Mouse (Mus musculus) intestine, postnatal 0 days (tissue): ENCODE measurements at regions not wholly inside any gene's neighbourhood (a gene's known extent, or its start where the extent isn't known, plus 50 kb on each side); places are given as distances from the start of the nearest gene placed in this dataset.

Experiments used
- ATAC-seq: fragments of 200-750 bp; cut with Nextera tagmentation; 2 replicates; pipeline ENCODE4 v1.8.0; 2017; ENCODE audit warnings: mild to moderate bottlenecking, moderate TSS enrichment, moderate library complexity
- H3K27ac ChIP-seq: fragments of 300-500 bp; sonication (generic); 2 replicates; pipeline ENCODE4 v1.5.1; 2014; ENCODE audit warnings: mild to moderate bottlenecking, low read depth, low read length, moderate library complexity
- H3K27me3 ChIP-seq: fragments of 300-500 bp; sonication (generic); replicated peaks from 2 replicates; pipeline ENCODE4 v1.6.1; 2014; ENCODE audit warnings: low read length, mixed read lengths; ENCODE audit not compliant: control insufficient read depth, insufficient read depth
- H3K36me3 ChIP-seq: fragments of 300-500 bp; sonication (generic); 2 replicates; pipeline ENCODE4 v1.6.1; 2014; ENCODE audit warnings: mild to moderate bottlenecking, moderate library complexity; ENCODE audit not compliant: control insufficient read depth, insufficient read depth
- H3K4me1 ChIP-seq: fragments of 300-500 bp; sonication (generic); replicated peaks from 2 replicates; pipeline ENCODE4 v1.6.1; 2014; ENCODE audit warnings: antibody characterized with exemption, low read length, mixed read lengths; ENCODE audit not compliant: control insufficient read depth, insufficient read depth
- H3K4me2 ChIP-seq: fragments of 300-500 bp; sonication (generic); replicated peaks from 2 replicates; pipeline ENCODE4 v1.6.1; 2014; ENCODE audit warnings: low read depth, mild to moderate bottlenecking, moderate library complexity
- H3K4me3 ChIP-seq: fragments of 300-500 bp; sonication (generic); 2 replicates; pipeline ENCODE4 v1.5.1; 2014; ENCODE audit warnings: low read depth, low read length
- H3K9ac ChIP-seq: fragments of 300-500 bp; sonication (generic); 2 replicates; pipeline ENCODE4 v1.6.1; 2014; ENCODE audit warnings: mild to moderate bottlenecking, low read depth, low read length
- H3K9me3 ChIP-seq: fragments of 300-500 bp; sonication (generic); 2 replicates; pipeline ENCODE4 v1.6.1; 2016; ENCODE audit warnings: mixed run types; ENCODE audit not compliant: control insufficient read depth
- CTCF ChIP-seq: sonication (generic); IDR thresholded peaks from 2 replicates; pipeline ENCODE4 v1.5.1; 2016; ENCODE audit warnings: low read depth, mild to moderate bottlenecking, control low read depth, antibody characterized with exemption, moderate library complexity
- WGBS: fragments of 180-500 bp; shearing (Covaris S2); extraction: QIAGEN DNeasy Blood & Tissue Kit; methylation state at CpG from one replicate; pipeline ENCODE4 v1.1.7; 2014; 5-methylcytosine and 5-hydroxymethylcytosine counted together

- H3K36me3 ChIP-seq: no peaks in the 10 kb centered on the region
- no peaks in the 10 kb centered on the region for H3K27me3 ChIP-seq
- H3K4me1 ChIP-seq: no peaks in the 10 kb centered on the region
- no peak overlapping the region for H3K27ac ChIP-seq
- H3K9me3 ChIP-seq: no peaks in the 10 kb centered on the region
- no peak for TF ChIP-seq CTCF
- H3K4me3 ChIP-seq: no peak overlapping the region
- ATAC-seq: no peak
- WGBS: 89% methylated on average over 10 of the region's 10 CpGs
- no peak overlapping the region for H3K4me2 ChIP-seq
- no peak overlapping the region for H3K9ac ChIP-seq
These were observed 85.4 kb upstream of the Arid2 start for GRCm38 (mm10) chr15:96201701-96202460.

GRCm38 (mm10) chr15:96204187-96204586 lies 83.1 kb upstream of the Arid2 start:
- H3K4me3 ChIP-seq: no peak overlapping the region
- no peaks in the 10 kb centered on the region for H3K27me3 ChIP-seq
- no peak overlapping the region for H3K9ac ChIP-seq
- no peak overlapping the region for H3K27ac ChIP-seq
- no peaks in the 10 kb centered on the region for H3K36me3 ChIP-seq
- WGBS: 93% methylated on average over 5 of the region's 5 CpGs
- no peak for ATAC-seq
- no peaks in the 10 kb centered on the region for H3K9me3 ChIP-seq
- TF ChIP-seq CTCF: no peak
- H3K4me1 ChIP-seq: no peaks in the 10 kb centered on the region
- H3K4me2 ChIP-seq: no peak overlapping the region

- H3K36me3 ChIP-seq: no peaks in the 10 kb centered on the region
- H3K27me3 ChIP-seq: no peaks in the 10 kb centered on the region
- no peak for ATAC-seq
- no peak for TF ChIP-seq CTCF
- H3K4me2 ChIP-seq: no peak overlapping the region
- WGBS: 77% methylated on average over 5 of the region's 5 CpGs
- no peak overlapping the region for H3K27ac ChIP-seq
- no peaks in the 10 kb centered on the region for H3K4me1 ChIP-seq
- no peaks in the 10 kb centered on the region for H3K9me3 ChIP-seq
- no peak overlapping the region for H3K4me3 ChIP-seq
- no peak overlapping the region for H3K9ac ChIP-seq
These were observed 82.7 kb upstream of the Arid2 start for GRCm38 (mm10) chr15:96204623-96205022.

- H3K27me3 ChIP-seq: no peaks in the 10 kb centered on the region
These were observed 76.5 kb upstream of the Arid2 start for GRCm38 (mm10) chr15:96210721-96211400.

GRCm38 (mm10) chr15:96213541-96214312 lies 73.6 kb upstream of the Arid2 start:
- Histone ChIP-seq H3K36me3 (no peaks in the 10 kb centered on the region), H3K4me1 (no peaks in the 10 kb centered on the region), H3K9ac (no peak overlapping the region), H3K4me2 (no peak overlapping the region), H3K27me3 (no peaks in the 10 kb centered on the region), H3K9me3 (no peaks in the 10 kb centered on the region), H3K27ac (no peak overlapping the region), H3K4me3 (no peak overlapping the region)
- TF ChIP-seq CTCF: no peak
- WGBS: 88% methylated on average over 24 of the region's 24 CpGs
- ATAC-seq: no peak

More at GRCm38 (mm10) chr15:96210721-96211400, 76.5 kb upstream of the Arid2 start:
- TF ChIP-seq CTCF: no peak
- Histone ChIP-seq H3K4me1 (no peaks in the 10 kb centered on the region), H3K36me3 (no peaks in the 10 kb centered on the region), H3K27ac (no peak overlapping the region), H3K4me3 (no peak overlapping the region), H3K4me2 (no peak overlapping the region), H3K9ac (no peak overlapping the region), H3K9me3 (no peaks in the 10 kb centered on the region)
- WGBS: 82% methylated on average over 11 of the region's 11 CpGs
- no peak for ATAC-seq

GRCm38 (mm10) chr15:96217896-96218295 lies 69.4 kb upstream of the Arid2 start:
- no peak for ATAC-seq
- WGBS: 93% methylated on average over 15 of the region's 15 CpGs
- H3K4me3 ChIP-seq: no peak overlapping the region

More at GRCm38 (mm10) chr15:96217896-96218295, 69.4 kb upstream of the Arid2 start:
- Histone ChIP-seq H3K4me1 (no peaks in the 10 kb centered on the region), H3K4me2 (no peak overlapping the region), H3K9ac (no peak overlapping the region), H3K9me3 (no peaks in the 10 kb centered on the region), H3K27me3 (no peaks in the 10 kb centered on the region), H3K36me3 (no peaks in the 10 kb centered on the region), H3K27ac (no peak overlapping the region)
- no peak for TF ChIP-seq CTCF
